Mouse (Mus musculus) adipocyte (in vitro differentiated cells): ENCODE data around the gene Nipal1.

Experiments
- DNase-seq: peaks from one replicate; pipeline ENCODE4 v3.0.0-alpha.2; 2016; ENCODE audit warnings: low spot score

Nipal1 gene

GRCm38 (mm10) chr5:72665281-72665680 is 17.7 kb downstream of the Nipal1 start:
- DNase-seq, result peak; percentile 63

DNA sequence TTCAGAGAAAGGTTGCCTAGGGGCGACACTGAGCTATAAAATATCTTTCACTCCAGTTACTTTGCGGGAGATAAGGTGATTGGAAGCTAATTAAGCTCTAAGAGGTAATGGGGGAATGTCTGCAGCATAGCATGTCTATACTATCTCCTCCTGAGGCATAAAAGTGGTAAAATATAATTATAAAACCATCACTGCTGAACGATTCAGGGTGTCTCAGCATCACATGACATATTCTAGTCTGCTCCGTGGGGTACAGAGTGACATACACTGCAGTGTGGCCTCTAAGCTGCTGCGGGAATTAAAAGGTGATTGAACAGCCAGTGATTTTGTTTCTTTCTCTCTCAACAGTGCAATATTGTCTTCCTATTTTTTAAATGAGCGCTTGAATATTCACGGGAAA is 18.8 kb downstream of the Nipal1 start:
- no peak for DNase-seq

- DNase-seq, result no peak
Observed at GRCm38 (mm10) chr5:72668351-72668750, 20.8 kb downstream of the Nipal1 start.

DNA sequence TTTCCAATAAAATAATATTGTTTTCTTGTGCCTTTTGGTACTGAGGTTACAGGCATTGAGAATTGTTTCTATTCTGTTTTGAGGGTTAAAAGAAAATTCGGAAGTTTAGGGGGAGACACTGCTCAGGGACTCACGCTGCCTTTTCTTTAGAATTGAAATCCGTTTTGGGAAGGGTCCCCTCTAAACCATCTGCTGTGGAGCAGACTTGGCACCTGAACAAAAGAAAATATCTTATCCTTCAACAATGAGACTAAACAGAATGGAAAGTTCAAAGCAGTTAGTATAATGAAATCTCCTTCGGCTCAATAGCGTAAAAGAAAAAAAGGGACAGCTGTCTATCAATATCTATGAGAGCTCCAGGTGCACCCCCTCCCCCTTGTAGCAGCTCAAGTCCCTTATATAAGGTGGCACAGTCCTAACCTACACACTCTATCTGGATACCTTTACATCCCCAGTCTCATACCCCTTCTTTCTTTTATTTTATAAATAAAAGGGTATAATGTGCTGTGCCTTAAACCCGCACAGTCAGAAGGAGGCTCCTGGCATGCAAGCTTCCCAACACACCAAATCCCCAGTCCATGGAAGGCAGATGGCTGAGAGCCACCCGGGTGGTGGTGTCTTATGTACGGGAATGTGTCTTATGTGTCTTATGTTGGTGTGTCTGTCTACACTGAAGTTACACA is 23.6 kb downstream of the Nipal1 start:
- no peak for DNase-seq

- DNase-seq, result no peak
Observed at GRCm38 (mm10) chr5:72674994-72675542, 27.5 kb downstream of the Nipal1 start.

GRCm38 (mm10) chr5:72681451-72681850 is 33.9 kb downstream of the Nipal1 start:
- no peak for DNase-seq

- DNase-seq, result no peak
Observed at GRCm38 (mm10) chr5:72689556-72689955, 42.0 kb downstream of the Nipal1 start.

DNA sequence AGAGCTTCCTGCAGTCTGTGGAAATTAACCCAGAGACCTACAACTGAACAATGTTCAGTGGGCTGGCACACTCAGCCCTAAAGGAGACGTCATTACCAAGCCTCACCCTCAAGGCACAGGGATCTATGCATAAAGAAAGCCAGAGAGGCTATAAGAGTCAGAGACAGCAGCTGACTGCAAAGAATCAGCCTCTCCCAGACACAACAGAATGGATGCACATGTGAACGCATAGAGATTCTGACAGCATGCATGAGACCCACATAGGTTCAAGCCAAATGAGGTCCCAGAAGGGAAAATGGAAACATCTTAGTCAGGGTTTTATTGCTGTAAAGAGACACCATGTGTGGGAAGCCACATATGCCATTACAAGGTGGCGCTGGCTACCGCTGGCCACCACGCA is 42.9 kb downstream of the Nipal1 start:
- DNase-seq, result no peak

GRCm38 (mm10) chr5:72694684-72695083 is 47.1 kb downstream of the Nipal1 start:
- no peak for DNase-seq

- no peak for DNase-seq
Observed at GRCm38 (mm10) chr5:72696491-72696890, 48.9 kb downstream of the Nipal1 start.

DNA sequence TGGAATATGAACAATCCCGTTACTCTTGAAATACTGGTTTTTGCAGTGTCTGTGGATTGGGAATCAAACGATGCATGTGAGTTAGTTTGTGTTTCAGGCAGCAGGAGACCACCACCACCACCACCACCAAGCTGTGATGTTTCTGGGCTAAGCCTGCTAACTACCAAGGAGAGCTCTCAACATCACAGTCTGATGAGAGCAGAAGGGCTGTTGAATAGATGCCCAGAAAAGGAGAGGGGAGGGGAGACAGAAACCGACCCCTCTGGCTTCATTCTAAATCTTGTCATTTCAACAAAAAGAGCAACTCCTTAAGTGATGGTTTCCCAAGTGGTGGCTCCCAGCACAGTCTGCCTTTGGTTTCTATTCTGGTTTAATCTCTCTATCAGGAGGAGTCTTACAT is 50.7 kb downstream of the Nipal1 start:
- DNase-seq, result no peak

DNA sequence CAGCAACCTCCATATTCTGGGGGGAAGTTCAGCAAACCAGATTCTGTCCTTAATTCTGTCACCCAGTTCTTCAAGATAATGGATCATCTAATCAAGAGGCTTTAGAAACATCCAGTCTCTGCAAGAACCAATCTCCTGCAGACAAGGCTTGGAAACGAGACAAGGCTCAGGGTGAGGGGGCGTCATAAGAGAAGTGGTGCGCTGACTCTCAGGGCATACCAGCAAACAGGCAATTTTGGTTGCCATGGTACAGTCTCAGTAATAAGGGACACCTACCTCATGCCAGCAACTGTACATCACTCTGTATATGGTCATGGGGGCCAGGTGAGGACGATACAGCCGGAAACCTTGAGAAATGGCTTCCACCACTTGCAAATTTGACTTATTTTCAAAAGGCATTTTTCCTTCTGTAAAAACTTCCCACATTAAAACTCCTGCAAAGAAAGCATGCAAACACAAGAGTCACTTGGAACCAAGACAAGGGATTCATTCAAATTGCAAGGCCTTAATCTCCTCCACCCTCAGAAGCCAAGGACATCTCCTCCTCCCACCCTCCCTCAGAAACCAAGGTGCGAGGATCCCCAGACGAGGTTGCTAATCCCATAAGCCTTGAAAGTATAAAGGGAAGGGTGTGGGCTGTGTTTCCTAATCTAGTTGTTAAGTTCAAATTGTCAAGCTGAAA is 51.4 kb downstream of the Nipal1 start:
- DNase-seq, result no peak

DNA sequence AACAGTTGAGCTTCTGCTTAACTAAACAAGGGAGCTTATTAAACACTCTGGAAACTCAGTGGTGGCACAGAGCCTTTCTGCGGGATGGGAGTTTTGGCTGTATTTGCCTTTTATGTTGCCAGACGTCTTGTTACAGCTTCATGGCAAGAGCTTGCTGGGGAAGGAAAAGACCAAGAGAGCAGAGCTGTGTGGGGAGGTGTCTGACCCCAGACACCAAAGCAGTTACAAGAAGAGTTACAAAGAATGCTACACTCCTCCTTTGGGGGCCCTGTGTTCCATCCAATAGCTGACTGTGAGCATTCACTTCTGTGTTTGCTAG is 51.9 kb downstream of the Nipal1 start:
- no peak for DNase-seq

DNA sequence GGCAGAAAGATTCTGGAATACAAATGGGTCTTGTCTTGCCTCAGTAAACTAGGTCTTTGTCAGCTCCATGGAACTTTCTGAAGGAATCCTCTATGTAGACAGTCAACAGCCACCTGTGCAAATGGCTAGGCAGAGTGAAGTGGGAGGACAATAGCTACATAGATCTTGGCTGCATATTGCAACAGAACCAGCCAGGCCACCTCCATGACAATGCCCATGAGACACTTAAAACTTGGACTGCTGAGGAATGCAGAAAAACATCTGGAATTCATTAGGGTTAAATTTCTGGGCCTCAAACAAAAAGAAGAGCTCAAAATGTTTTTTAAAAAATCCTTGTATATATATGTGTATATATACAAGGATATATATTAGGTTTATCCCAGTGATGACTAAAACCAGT is 54.6 kb downstream of the Nipal1 start:
- DNase-seq, result peak; percentile 44

DNA sequence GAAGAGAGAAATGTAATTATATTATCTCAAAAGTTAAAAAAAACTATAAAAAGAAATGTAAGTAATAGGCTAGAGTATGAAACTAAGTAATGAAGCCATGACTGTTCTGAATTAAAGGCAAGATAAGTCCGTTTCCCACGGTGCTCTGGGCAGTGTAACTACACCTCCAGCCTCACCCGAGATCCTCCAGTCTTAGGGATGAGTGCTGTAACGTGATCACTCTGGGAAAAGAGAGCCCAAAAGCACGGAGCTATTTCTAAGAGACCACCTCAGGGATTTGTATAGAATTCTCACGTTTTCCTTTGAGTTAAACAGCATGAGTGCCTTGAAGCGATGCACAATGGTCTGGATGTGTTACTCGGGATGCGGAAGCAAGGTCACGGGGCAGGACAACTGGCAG is 58.5 kb downstream of the Nipal1 start:
- DNase-seq, result no peak

GRCm38 (mm10) chr5:72706722-72707121 is 59.1 kb downstream of the Nipal1 start:
- no peak for DNase-seq

GRCm38 (mm10) chr5:72709451-72709850 is 61.9 kb downstream of the Nipal1 start:
- DNase-seq, result no peak

DNA sequence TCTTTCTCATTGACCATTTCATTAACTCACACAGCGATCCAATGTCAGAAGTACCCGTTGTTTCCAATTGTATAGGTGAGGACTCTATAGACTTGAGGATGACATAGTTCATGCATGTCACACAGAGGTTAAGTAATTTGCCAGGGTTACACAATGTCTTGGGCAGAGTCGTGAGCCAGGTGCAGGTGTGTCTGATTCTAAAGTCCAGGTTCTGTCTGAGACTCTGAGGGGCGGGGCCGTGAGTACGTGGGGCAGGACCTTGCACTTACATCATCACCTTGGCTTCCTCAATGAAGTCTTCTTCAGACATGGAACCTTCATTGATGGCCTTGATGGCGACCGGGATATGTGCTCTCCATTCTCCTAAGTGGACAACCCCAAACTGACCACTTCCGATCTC is 62.4 kb downstream of the Nipal1 start:
- DNase-seq, result no peak

- DNase-seq, result peak; percentile 85
Observed at GRCm38 (mm10) chr5:72710572-72711278, 63.1 kb downstream of the Nipal1 start.

DNA sequence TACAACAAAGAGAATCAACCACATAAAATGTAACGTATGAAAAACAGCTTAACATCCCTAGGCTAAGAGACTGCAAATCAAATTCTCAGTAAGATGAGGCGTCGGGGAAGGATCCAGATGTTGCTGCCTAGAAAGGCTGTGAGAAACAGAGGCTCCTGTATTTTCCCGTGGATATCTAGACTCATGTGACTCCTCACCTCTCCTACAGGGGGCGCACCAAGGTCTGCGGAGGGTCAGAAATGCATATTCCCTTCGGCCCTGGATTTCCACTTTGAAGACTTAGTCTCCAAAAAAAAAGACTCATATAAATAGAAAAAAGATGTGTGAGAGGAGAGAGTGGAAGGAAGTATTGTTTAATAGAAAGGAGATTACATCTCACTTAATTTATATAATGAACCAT is 73.0 kb downstream of the Nipal1 start:
- DNase-seq, result no peak
